Mouse (Mus musculus): ENCODE results near the gene D430019H16Rik.
A peak's percentile ranks its signal among the peaks of the same experiment; 100 is the strongest.

Gene D430019H16Rik

GRCm38 (mm10) chr12:105490227-105490626 is 36.6 kb downstream of the D430019H16Rik start:
- no peak for DNase-seq (ENCODE audit: low spot score)

- DNase-seq (ENCODE audit: low spot score) = no peak
These were observed 37.1 kb downstream of the D430019H16Rik start for GRCm38 (mm10) chr12:105490794-105491193.

GRCm38 (mm10) chr12:105494796-105495195 is 41.1 kb downstream of the D430019H16Rik start:
- no peak for DNase-seq (ENCODE audit: low spot score)

- peak; percentile 92 for DNase-seq (ENCODE audit: low spot score)
These were observed 44.2 kb downstream of the D430019H16Rik start for GRCm38 (mm10) chr12:105497894-105498293.

GRCm38 (mm10) chr12:105498423-105498822 is 44.8 kb downstream of the D430019H16Rik start:
- no peak for DNase-seq (ENCODE audit: low spot score)

- no peak for DNase-seq (ENCODE audit: low spot score)
These were observed 45.2 kb downstream of the D430019H16Rik start for GRCm38 (mm10) chr12:105498842-105499241.

GRCm38 (mm10) chr12:105500940-105501339 is 47.3 kb downstream of the D430019H16Rik start:
- no peak for DNase-seq (ENCODE audit: low spot score)

GRCm38 (mm10) chr12:105504736-105505135 is 51.1 kb downstream of the D430019H16Rik start:
- peak; percentile 66 for DNase-seq (ENCODE audit: low spot score)

- DNase-seq (ENCODE audit: low spot score) = no peak
These were observed 57.5 kb downstream of the D430019H16Rik start for GRCm38 (mm10) chr12:105511109-105511508.

GRCm38 (mm10) chr12:105511671-105512502 is 58.2 kb downstream of the D430019H16Rik start:
- no peak for DNase-seq (ENCODE audit: low spot score)

- DNase-seq (ENCODE audit: low spot score) = no peak
These were observed 60.5 kb downstream of the D430019H16Rik start for GRCm38 (mm10) chr12:105514111-105514510.

- peak; percentile 55 for DNase-seq (ENCODE audit: low spot score)
These were observed 63.5 kb downstream of the D430019H16Rik start for GRCm38 (mm10) chr12:105517026-105517675.

GRCm38 (mm10) chr12:105519851-105520250 is 66.2 kb downstream of the D430019H16Rik start:
- DNase-seq (ENCODE audit: low spot score) = no peak

GRCm38 (mm10) chr12:105521170-105521762 is 67.6 kb downstream of the D430019H16Rik start:
- no peak for DNase-seq (ENCODE audit: low spot score)

- no peak for DNase-seq (ENCODE audit: low spot score)
These were observed 70.1 kb downstream of the D430019H16Rik start for GRCm38 (mm10) chr12:105523737-105524136.

GRCm38 (mm10) chr12:105526186-105526585 is 72.5 kb downstream of the D430019H16Rik start:
- DNase-seq (ENCODE audit: low spot score) = no peak

- no peak for DNase-seq (ENCODE audit: low spot score)
These were observed 73.2 kb downstream of the D430019H16Rik start for GRCm38 (mm10) chr12:105526829-105527228.

- DNase-seq (ENCODE audit: low spot score) = no peak
These were observed 75.9 kb downstream of the D430019H16Rik start for GRCm38 (mm10) chr12:105529545-105529944.

- DNase-seq (ENCODE audit: low spot score) = no peak
These were observed 78.2 kb downstream of the D430019H16Rik start for GRCm38 (mm10) chr12:105531724-105532371.

GRCm38 (mm10) chr12:105534842-105535241 is 81.2 kb downstream of the D430019H16Rik start:
- DNase-seq (ENCODE audit: low spot score) = no peak

- no peak for DNase-seq (ENCODE audit: low spot score)
These were observed 82.5 kb downstream of the D430019H16Rik start for GRCm38 (mm10) chr12:105535968-105536760.
